Mouse (Mus musculus) limb, embryonic 12.5 days (tissue): ENCODE results near the gene Kif19a. TPM values are rescaled to one million over a fixed set of nuclear protein-coding genes. Genes with fewer than 3 reads are reported as not detected.
A peak's percentile ranks its signal among the peaks of the same experiment; 100 is the strongest.

Experiments
- ATAC-seq: fragments of 200-750 bp; cut with Nextera tagmentation; 2 replicates; pipeline ENCODE4 v1.8.0; 2017; ENCODE audit warnings: low read depth, moderate TSS enrichment; ENCODE audit not compliant: insufficient number of reproducible peaks, insufficient read depth, low FRiP score, low TSS enrichment
- H3K27ac ChIP-seq: fragments of 300-500 bp; sonication (generic); 2 replicates; pipeline ENCODE4 v1.5.1; 2016; ENCODE audit warnings: mild to moderate bottlenecking, moderate library complexity
- H3K27me3 ChIP-seq: fragments of 300-500 bp; sonication (generic); 2 replicates; pipeline ENCODE4 v1.6.1; 2016; ENCODE audit warnings: mild to moderate bottlenecking, moderate library complexity
- H3K36me3 ChIP-seq: fragments of 300-500 bp; sonication (generic); 2 replicates; pipeline ENCODE4 v1.6.1; 2016; ENCODE audit warnings: mild to moderate bottlenecking, moderate library complexity
- H3K4me1 ChIP-seq: fragments of 300-500 bp; sonication (generic); replicated peaks from 2 replicates; pipeline ENCODE4 v1.6.1; 2016
- H3K4me2 ChIP-seq: fragments of 300-500 bp; sonication (generic); 2 replicates; pipeline ENCODE4 v1.6.1; 2016; ENCODE audit warnings: mild to moderate bottlenecking, moderate library complexity
- H3K4me3 ChIP-seq: fragments of 300-500 bp; sonication (generic); replicated peaks from 2 replicates; pipeline ENCODE4 v1.5.1; 2016; ENCODE audit warnings: mild to moderate bottlenecking
- H3K9ac ChIP-seq: fragments of 300-500 bp; sonication (generic); replicated peaks from 2 replicates; pipeline ENCODE4 v1.6.1; 2016; ENCODE audit warnings: mild to moderate bottlenecking, moderate library complexity
- H3K9me3 ChIP-seq: fragments of 300-500 bp; sonication (generic); 2 replicates; pipeline ENCODE4 v1.6.1; 2016; ENCODE audit warnings: mild to moderate bottlenecking, moderate library complexity
- WGBS: fragments of 180-500 bp; shearing (Covaris S2); methylation state at CpG from one replicate; pipeline ENCODE4 v1.1.7; 2016; 5-methylcytosine and 5-hydroxymethylcytosine counted together
- polyA plus RNA-seq: library from polyadenylated mRNA; unstranded; fragments of >200 nt; fragmentation: Nextera tagmentation; extraction: Ambion mirVana; gene quantifications from 2 replicates; pipeline ENCODE4 v1.2.1, GENCODE M21; 2016

Kif19a gene
- polyA plus RNA-seq, 1 experiment from 2014 or later = not detected

DNA sequence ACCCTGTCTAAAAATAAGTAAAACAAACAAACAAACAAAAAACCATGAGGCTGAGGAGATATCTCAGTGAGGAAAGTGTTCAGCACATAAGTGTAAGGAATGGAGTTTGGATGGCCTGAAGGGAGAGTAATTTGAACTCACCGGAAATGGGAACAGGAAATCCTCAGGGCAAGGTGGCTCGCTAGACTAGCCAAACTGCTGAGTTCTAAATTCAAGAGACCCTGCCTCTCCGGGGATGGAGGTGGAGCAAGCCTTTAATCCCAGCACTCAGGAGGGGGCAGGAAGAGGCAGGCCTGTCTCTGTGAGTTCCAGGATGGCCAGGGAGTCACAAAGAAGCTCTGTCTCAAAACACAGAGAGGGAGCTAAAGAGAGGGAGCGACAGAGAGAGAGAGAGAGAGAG, 45.2 kb downstream of the Kif19a start:
- H3K27ac ChIP-seq = 0 out of 2 replicates have a peak overlapping the region, but pooled peaks have one; percentile 42
- no peak overlapping the region for H3K4me3 ChIP-seq
- no peak overlapping the region for H3K9ac ChIP-seq
- H3K27me3 ChIP-seq = no peaks in the 10 kb centered on the region
- 7% methylated on average over 4 of the region's 4 CpGs for WGBS
- no peaks in the 10 kb centered on the region; the same call in 1 of the 2 replicates for H3K9me3 ChIP-seq
- H3K4me1 ChIP-seq = peaks cover 28% of the 10 kb centered on the region
- no peaks in the 10 kb centered on the region for H3K36me3 ChIP-seq
- no peak overlapping the region for H3K4me2 ChIP-seq
- ATAC-seq = no peak

DNA sequence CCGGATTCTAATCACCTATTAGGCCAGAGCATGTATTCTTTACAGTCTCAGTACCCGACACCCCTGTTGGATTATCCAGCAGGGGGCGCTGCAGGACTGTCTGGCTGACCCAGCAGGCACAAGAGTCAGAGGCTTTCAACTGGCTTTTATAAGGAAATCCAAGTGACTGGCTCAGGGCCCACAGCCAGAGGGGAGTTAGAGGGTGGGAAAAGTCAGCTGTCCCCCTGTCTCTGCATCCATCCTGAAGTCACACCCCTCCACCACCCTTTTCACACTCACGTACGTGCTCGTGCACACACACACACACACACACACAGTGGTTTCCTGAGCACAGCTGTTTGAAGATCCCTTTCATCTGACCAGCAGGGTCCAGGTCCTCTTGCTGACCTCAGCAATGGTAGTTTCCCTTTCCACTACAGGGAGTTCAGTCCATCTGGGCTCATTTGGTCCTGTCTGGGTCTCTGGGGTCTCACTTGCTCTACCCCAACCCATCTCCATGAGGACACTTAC, 47.6 kb downstream of the Kif19a start:
- H3K4me2 ChIP-seq = no peak overlapping the region
- no peak overlapping the region for H3K4me3 ChIP-seq
- no peaks in the 10 kb centered on the region for H3K9me3 ChIP-seq
- no peak overlapping the region for H3K27ac ChIP-seq
- peaks cover 21% of the 10 kb centered on the region for H3K4me1 ChIP-seq
- H3K27me3 ChIP-seq = no peaks in the 10 kb centered on the region
- WGBS = 7% methylated on average over 6 of the region's 6 CpGs
- no peak overlapping the region for H3K9ac ChIP-seq
- H3K36me3 ChIP-seq = no peaks in the 10 kb centered on the region
- peak; percentile 46; the same call in 1 of the 2 replicates for ATAC-seq

GRCm38 (mm10) chr11:114814873-114815592, 49.8 kb downstream of the Kif19a start:
- H3K9me3 ChIP-seq = peaks cover 9% of the 10 kb centered on the region
- no peak overlapping the region for H3K4me2 ChIP-seq
- ATAC-seq = no peak
- H3K27me3 ChIP-seq = no peaks in the 10 kb centered on the region
- no peak overlapping the region for H3K9ac ChIP-seq
- H3K36me3 ChIP-seq = no peaks in the 10 kb centered on the region
- H3K27ac ChIP-seq = no peak overlapping the region
- no peak overlapping the region for H3K4me3 ChIP-seq
- H3K4me1 ChIP-seq = peaks cover 20% of the 10 kb centered on the region
- WGBS = 63% methylated on average over 11 of the region's 11 CpGs

- WGBS = 92% methylated on average over 4 of the region's 4 CpGs
- no peak overlapping the region for H3K9ac ChIP-seq
- no peak overlapping the region for H3K27ac ChIP-seq
- H3K4me2 ChIP-seq = no peak overlapping the region
- ATAC-seq = no peak
- no peak overlapping the region for H3K4me3 ChIP-seq
- H3K4me1 ChIP-seq = peaks cover 23% of the 10 kb centered on the region
- H3K27me3 ChIP-seq = no peaks in the 10 kb centered on the region
- H3K9me3 ChIP-seq = peaks cover 9% of the 10 kb centered on the region
- no peaks in the 10 kb centered on the region for H3K36me3 ChIP-seq
Measured at GRCm38 (mm10) chr11:114816934-114817333, 51.7 kb downstream of the Kif19a start.

GRCm38 (mm10) chr11:114818185-114818584, 53.0 kb downstream of the Kif19a start:
- Histone ChIP-seq H3K27ac (no peak overlapping the region), H3K4me1 (peaks cover 29% of the 10 kb centered on the region)
- no peak for ATAC-seq

DNA sequence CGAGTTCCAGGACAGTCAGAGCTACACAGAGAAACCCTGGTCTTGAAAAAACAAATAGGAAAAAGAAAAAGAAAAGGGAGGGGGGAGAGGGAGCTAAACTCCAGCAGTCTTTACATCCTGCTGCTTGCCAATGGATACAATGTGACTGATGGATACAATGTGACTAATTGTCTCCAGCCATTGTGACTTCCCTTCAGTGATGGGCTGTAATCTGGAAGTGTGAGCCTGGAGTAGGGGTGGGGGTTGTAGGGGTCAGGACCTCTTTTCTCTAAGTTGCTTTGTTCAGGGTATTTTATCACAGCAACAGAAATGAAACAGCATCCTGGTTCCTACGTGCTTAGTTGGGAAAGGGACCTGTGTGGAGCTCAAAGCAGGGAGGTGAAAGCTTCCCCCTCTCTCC, 53.9 kb downstream of the Kif19a start:
- peaks cover 9% of the 10 kb centered on the region for H3K9me3 ChIP-seq
- no peak for ATAC-seq
- no peak overlapping the region for H3K9ac ChIP-seq
- H3K4me2 ChIP-seq = no peak overlapping the region
- 40% methylated on average over 2 of the region's 2 CpGs for WGBS
- peaks cover 38% of the 10 kb centered on the region for H3K4me1 ChIP-seq
- no peaks in the 10 kb centered on the region for H3K27me3 ChIP-seq
- 0 out of 2 replicates have a peak overlapping the region, but pooled peaks have one; percentile 56 for H3K27ac ChIP-seq
- H3K36me3 ChIP-seq = no peaks in the 10 kb centered on the region
- H3K4me3 ChIP-seq = no peak overlapping the region

More at GRCm38 (mm10) chr11:114818185-114818584, 53.0 kb downstream of the Kif19a start:
- Histone ChIP-seq H3K27me3 (no peaks in the 10 kb centered on the region), H3K36me3 (no peaks in the 10 kb centered on the region), H3K4me2 (no peak overlapping the region), H3K9ac (no peak overlapping the region), H3K9me3 (peaks cover 9% of the 10 kb centered on the region), H3K4me3 (no peak overlapping the region)
- 95% methylated on average over 7 of the region's 7 CpGs for WGBS

DNA sequence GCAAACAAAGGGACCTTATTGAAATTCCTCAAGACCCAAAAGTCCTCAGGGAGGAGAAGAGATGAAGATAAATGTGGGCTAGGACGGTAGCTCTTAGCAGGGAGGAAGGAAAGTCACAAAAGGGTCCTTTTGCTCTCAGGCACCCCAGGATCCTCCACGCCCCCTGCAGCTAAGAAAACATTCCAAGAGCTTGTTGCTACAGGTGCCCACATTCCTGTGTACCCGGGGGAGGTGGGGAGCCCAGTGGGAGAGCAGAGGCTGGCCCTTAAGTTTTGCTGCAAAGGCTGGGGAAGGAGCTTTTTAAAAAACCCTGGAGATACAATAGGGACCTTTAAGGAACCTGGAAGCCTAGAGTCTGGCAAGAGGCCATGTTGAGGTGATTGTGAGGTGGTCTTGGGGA, 55.3 kb downstream of the Kif19a start:
- 44% methylated on average over 3 of the region's 3 CpGs for WGBS
- no peak for ATAC-seq
- Histone ChIP-seq H3K27me3 (no peaks in the 10 kb centered on the region), H3K9ac (no peak overlapping the region), H3K4me1 (peaks cover 38% of the 10 kb centered on the region), H3K9me3 (peaks cover 9% of the 10 kb centered on the region), H3K27ac (0 out of 2 replicates have a peak overlapping the region, but pooled peaks have one; percentile 17), H3K4me3 (no peak overlapping the region), H3K4me2 (no peak overlapping the region), H3K36me3 (no peaks in the 10 kb centered on the region)

GRCm38 (mm10) chr11:114821325-114821724, 56.1 kb downstream of the Kif19a start:
- H3K27me3 ChIP-seq = no peaks in the 10 kb centered on the region
- 32% methylated on average over 1 of the region's 1 CpGs for WGBS
- no peaks in the 10 kb centered on the region for H3K36me3 ChIP-seq
- H3K4me3 ChIP-seq = no peak overlapping the region
- H3K4me1 ChIP-seq = peaks cover 38% of the 10 kb centered on the region
- H3K9ac ChIP-seq = no peak overlapping the region
- no peak for ATAC-seq
- H3K27ac ChIP-seq = no peak overlapping the region
- no peak overlapping the region for H3K4me2 ChIP-seq
- peaks cover 9% of the 10 kb centered on the region for H3K9me3 ChIP-seq

DNA sequence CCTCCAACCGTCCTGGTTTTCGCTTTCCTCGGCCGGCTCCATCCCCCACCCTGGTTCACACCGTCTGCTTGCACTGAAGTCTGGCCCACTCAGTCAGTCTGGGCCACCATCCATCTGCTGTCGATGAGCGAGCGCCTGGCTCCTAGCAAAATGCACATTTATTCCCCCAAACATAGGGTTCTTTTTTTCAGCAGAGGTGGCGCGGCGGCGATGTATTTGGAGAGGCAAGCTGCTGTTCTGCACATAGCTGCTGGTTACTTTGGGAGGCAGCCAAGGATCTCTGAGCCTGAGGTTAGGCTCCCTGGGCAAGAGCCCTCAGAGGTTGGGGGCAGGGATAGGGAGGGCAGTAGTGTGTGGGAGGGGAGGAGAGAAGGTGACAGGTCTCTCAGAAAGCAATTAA, 57.5 kb downstream of the Kif19a start:
- Histone ChIP-seq H3K4me3 (no peak overlapping the region), H3K27ac (peak overlapping the region; percentile 87), H3K27me3 (no peaks in the 10 kb centered on the region), H3K4me1 (peaks cover 38% of the 10 kb centered on the region), H3K4me2 (peak overlapping the region; percentile 30), H3K9me3 (peaks cover 9% of the 10 kb centered on the region), H3K36me3 (no peaks in the 10 kb centered on the region), H3K9ac (no peak overlapping the region)
- peak; percentile 69; the same call in 1 of the 2 replicates for ATAC-seq
- WGBS = 47% methylated on average over 12 of the region's 12 CpGs

DNA sequence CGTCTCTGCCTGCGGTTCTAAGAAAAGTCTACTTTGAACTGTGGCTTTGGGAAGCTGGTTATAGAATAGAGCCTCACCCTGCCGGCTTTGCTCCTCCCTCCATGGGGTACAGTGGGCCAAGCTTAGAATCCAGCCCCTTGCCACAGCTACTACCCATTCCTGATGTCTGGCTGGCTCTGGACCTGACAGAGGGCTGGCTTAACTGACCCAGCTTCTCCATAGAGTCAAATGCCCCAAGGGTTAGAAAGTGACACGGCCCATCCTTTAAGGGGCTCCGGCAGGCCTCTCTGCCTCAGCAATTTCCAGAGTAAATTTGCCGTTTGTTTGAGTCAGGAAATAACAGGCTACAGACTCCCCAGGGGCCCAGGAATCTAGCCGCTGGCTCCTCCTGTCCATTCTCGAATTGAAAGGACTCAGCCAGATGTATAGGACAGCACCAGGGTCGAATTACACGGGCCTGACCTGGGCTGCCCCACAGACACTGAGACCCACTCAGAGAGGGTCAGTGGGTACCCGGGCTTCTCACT, 58.1 kb downstream of the Kif19a start:
- Histone ChIP-seq H3K4me3 (no peak overlapping the region), H3K9ac (peak overlapping the region; percentile 32; the same call in 1 of the 2 replicates), H3K27ac (peak overlapping the region; percentile 87), H3K4me2 (peak overlapping the region; percentile 30), H3K9me3 (peaks cover 5% of the 10 kb centered on the region), H3K27me3 (no peaks in the 10 kb centered on the region), H3K4me1 (peaks cover 38% of the 10 kb centered on the region), H3K36me3 (no peaks in the 10 kb centered on the region)
- ATAC-seq = peak; percentile 60; the same call in 1 of the 2 replicates
- WGBS = under 1% methylated on average over 11 of the region's 11 CpGs

DNA sequence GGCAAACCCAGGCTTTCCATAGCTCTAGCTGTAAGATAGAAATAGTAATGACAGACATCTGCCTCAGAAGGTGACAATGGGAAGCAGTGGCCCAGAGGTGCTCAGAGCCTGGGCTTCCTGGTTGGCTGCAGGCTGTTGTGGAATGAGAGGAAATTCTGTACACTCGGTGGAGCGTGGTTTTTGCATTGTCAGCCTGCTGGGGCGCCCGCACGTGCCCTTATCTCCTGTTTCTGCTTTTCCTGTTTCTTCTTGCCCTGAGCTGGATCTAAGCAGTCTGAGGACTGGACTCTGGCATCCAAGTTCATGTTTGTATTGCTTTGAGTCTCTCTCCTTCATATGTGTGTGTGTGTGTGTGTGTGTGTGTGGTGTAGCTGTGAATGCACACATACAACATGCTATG, 61.5 kb downstream of the Kif19a start:
- no peak overlapping the region for H3K4me3 ChIP-seq
- 77% methylated on average over 5 of the region's 5 CpGs for WGBS

More for the DNA sequence above, 61.5 kb downstream of the Kif19a start:
- H3K9me3 ChIP-seq = no peaks in the 10 kb centered on the region
- H3K9ac ChIP-seq = no peak overlapping the region
- H3K27ac ChIP-seq = no peak overlapping the region
- ATAC-seq = no peak
- H3K27me3 ChIP-seq = no peaks in the 10 kb centered on the region
- H3K4me2 ChIP-seq = no peak overlapping the region
- H3K4me1 ChIP-seq = peaks cover 41% of the 10 kb centered on the region
- no peaks in the 10 kb centered on the region for H3K36me3 ChIP-seq
